Mouse (Mus musculus) embryo, embryonic 11.5 days (tissue): ENCODE results near the gene Nol9.

Source experiments
- DNase-seq: peaks from one replicate; pipeline ENCODE4 v3.0.0-alpha.2; 2012; ENCODE audit warnings: low read depth, low spot score

The Nol9 gene

GRCm38 (mm10) chr4:152038985-152039830 lies at the start of gene Nol9:
Gene Nol9, plus strand, starts transcription at chr4:152039321.
- DNase-seq, result peak; percentile 87

GRCm38 (mm10) chr4:151992091-151992490 lies 47.0 kb upstream of the Nol9 start:
- DNase-seq, result no peak

GRCm38 (mm10) chr4:151993035-151993434 lies 46.1 kb upstream of the Nol9 start:
- DNase-seq, result no peak

GRCm38 (mm10) chr4:151994228-151995171 lies 44.6 kb upstream of the Nol9 start:
- no peak for DNase-seq

- no peak for DNase-seq
These were observed 43.5 kb upstream of the Nol9 start for GRCm38 (mm10) chr4:151995371-151996172.

GRCm38 (mm10) chr4:151996173-151996950 lies 42.8 kb upstream of the Nol9 start, which contains the start of gene Phf13:
Gene Phf13, minus strand, starts transcription at chr4:151996258.
- DNase-seq, result peak; percentile 98

- no peak for DNase-seq
These were observed 42.2 kb upstream of the Nol9 start for GRCm38 (mm10) chr4:151996951-151997222.

GRCm38 (mm10) chr4:151997701-151998100 lies 41.4 kb upstream of the Nol9 start:
- no peak for DNase-seq

- no peak for DNase-seq
These were observed 39.6 kb upstream of the Nol9 start for GRCm38 (mm10) chr4:151999481-151999880.

GRCm38 (mm10) chr4:152000906-152001305 lies 38.2 kb upstream of the Nol9 start:
- no peak for DNase-seq

GRCm38 (mm10) chr4:152001335-152001734 lies 37.8 kb upstream of the Nol9 start:
- no peak for DNase-seq

GRCm38 (mm10) chr4:152002063-152002462 lies 37.1 kb upstream of the Nol9 start:
- DNase-seq, result no peak

- DNase-seq, result no peak
These were observed 33.0 kb upstream of the Nol9 start for GRCm38 (mm10) chr4:152006137-152006536.

- no peak for DNase-seq
These were observed 32.3 kb upstream of the Nol9 start for GRCm38 (mm10) chr4:152006812-152007211.

GRCm38 (mm10) chr4:152007481-152008147 lies 31.5 kb upstream of the Nol9 start:
- DNase-seq, result no peak

- DNase-seq, result no peak
These were observed 31.0 kb upstream of the Nol9 start for GRCm38 (mm10) chr4:152008148-152008500.

GRCm38 (mm10) chr4:152008622-152009075 lies 30.5 kb upstream of the Nol9 start, which contains the start of gene Klhl21:
Gene Klhl21, plus strand, starts transcription at chr4:152008803.
- peak; percentile 86 for DNase-seq

GRCm38 (mm10) chr4:152009076-152010051 lies 29.8 kb upstream of the Nol9 start:
- no peak for DNase-seq

GRCm38 (mm10) chr4:152010091-152010706 lies 28.9 kb upstream of the Nol9 start:
- DNase-seq, result no peak
